Mouse (Mus musculus) forebrain, embryonic 12.5 days (tissue): ENCODE results near the gene Sorcs2. TPM values are rescaled to one million over a fixed set of nuclear protein-coding genes. Genes with fewer than 3 reads are reported as not detected.

Source experiments
- ATAC-seq: fragments of 200-750 bp; cut with Nextera tagmentation; 2 replicates; pipeline ENCODE4 v1.8.0; 2017; ENCODE audit warnings: moderate TSS enrichment; ENCODE audit not compliant: low FRiP score
- H3K27ac ChIP-seq: fragments of 300-500 bp; sonication (generic); 2 replicates; pipeline ENCODE4 v1.5.1; 2016; ENCODE audit warnings: mild to moderate bottlenecking
- H3K27me3 ChIP-seq: fragments of 300-500 bp; sonication (generic); 2 replicates; pipeline ENCODE4 v1.6.1; 2016; ENCODE audit warnings: mild to moderate bottlenecking
- H3K36me3 ChIP-seq: fragments of 300-500 bp; sonication (generic); replicated peaks from 2 replicates; pipeline ENCODE4 v1.6.1; 2016; ENCODE audit warnings: mild to moderate bottlenecking
- H3K4me1 ChIP-seq: fragments of 300-500 bp; sonication (generic); 2 replicates; pipeline ENCODE4 v1.6.1; 2016
- H3K4me2 ChIP-seq: fragments of 300-500 bp; sonication (generic); 2 replicates; pipeline ENCODE4 v1.6.1; 2016; ENCODE audit warnings: mild to moderate bottlenecking, moderate library complexity
- H3K4me3 ChIP-seq: fragments of 300-500 bp; sonication (generic); replicated peaks from 2 replicates; pipeline ENCODE4 v1.5.1; 2016; ENCODE audit warnings: mild to moderate bottlenecking
- H3K9ac ChIP-seq: fragments of 300-500 bp; sonication (generic); 2 replicates; pipeline ENCODE4 v1.6.1; 2016; ENCODE audit warnings: mild to moderate bottlenecking
- H3K9me3 ChIP-seq: fragments of 300-500 bp; sonication (generic); 2 replicates; pipeline ENCODE4 v1.6.1; 2016
- WGBS: fragments of 180-500 bp; shearing (Covaris S2); methylation state at CpG from one replicate; pipeline ENCODE4 v1.1.7; 2016; 5-methylcytosine and 5-hydroxymethylcytosine counted together
- polyA plus RNA-seq: library from polyadenylated mRNA; unstranded; fragments of >200 nt; fragmentation: Nextera tagmentation; extraction: Ambion mirVana; gene quantifications from 2 replicates; pipeline ENCODE4 v1.2.1, GENCODE M21; 2016

Gene Sorcs2
- polyA plus RNA-seq, 1 experiment from 2014 or later = 11.0 TPM

GRCm38 (mm10) chr5:36139766-36140165, 258.2 kb downstream of the Sorcs2 start:
- 76% methylated on average over 6 of the region's 6 CpGs for WGBS
- no peak overlapping the region for H3K4me3 ChIP-seq
- ATAC-seq = no peak
- H3K4me1 ChIP-seq = peaks cover 22% of the 10 kb centered on the region
- H3K4me2 ChIP-seq = no peak overlapping the region
- peaks cover 10% of the 10 kb centered on the region; the same call in 1 of the 2 replicates for H3K27me3 ChIP-seq
- H3K27ac ChIP-seq = no peak overlapping the region
- H3K9ac ChIP-seq = no peak overlapping the region; the same call in 1 of the 2 replicates
- no peaks in the 10 kb centered on the region for H3K36me3 ChIP-seq
- no peaks in the 10 kb centered on the region for H3K9me3 ChIP-seq

DNA sequence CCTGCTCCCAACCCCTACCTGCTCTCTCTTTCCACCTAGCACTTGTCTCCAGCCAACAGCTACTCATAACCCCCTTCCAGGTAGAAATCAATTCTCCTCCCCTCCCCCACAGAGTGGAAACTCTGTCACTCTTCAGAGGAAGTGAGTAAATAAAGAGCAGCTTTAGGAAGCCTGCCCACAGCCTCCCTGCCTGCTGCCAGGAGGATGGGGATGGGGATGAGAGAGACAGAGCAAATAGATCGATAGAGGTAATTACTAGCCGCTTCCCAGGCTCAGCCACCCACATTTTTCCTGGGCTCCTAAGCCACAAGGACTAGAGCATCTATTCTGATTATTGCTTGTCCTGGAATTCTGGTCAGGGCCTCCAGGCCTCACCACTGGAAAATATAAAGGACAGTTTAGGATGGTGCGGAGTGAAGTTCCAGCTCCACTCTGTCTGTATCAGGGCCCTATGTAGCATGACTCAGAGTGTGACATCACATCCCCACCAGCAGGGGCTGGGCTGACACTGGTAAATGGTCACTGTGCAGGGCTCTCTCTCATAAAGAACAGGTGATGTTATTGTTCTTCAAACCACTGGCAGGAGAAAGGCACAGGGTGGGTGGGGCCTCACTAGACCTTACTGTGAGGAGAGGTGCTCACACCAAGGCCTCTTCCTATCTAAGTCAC, 261.9 kb downstream of the Sorcs2 start:
- Histone ChIP-seq H3K4me2 (no peak overlapping the region), H3K9ac (no peak overlapping the region), H3K4me3 (no peak overlapping the region), H3K27ac (no peak overlapping the region), H3K36me3 (no peaks in the 10 kb centered on the region), H3K9me3 (no peaks in the 10 kb centered on the region), H3K27me3 (0 out of 2 replicates have a peak, but pooled peaks cover 3% of the 10 kb centered on the region), H3K4me1 (peaks cover 7% of the 10 kb centered on the region)
- 86% methylated on average over 3 of the region's 3 CpGs for WGBS
- no peak for ATAC-seq

GRCm38 (mm10) chr5:36134302-36134701, 263.6 kb downstream of the Sorcs2 start:
- Histone ChIP-seq H3K27me3 (0 out of 2 replicates have a peak, but pooled peaks cover 3% of the 10 kb centered on the region), H3K4me3 (no peak overlapping the region), H3K4me2 (no peak overlapping the region), H3K4me1 (peaks cover 16% of the 10 kb centered on the region), H3K27ac (no peak overlapping the region), H3K36me3 (no peaks in the 10 kb centered on the region), H3K9me3 (no peaks in the 10 kb centered on the region), H3K9ac (no peak overlapping the region)
- 82% methylated on average over 6 of the region's 6 CpGs for WGBS
- no peak for ATAC-seq

- Histone ChIP-seq H3K36me3 (no peaks in the 10 kb centered on the region), H3K4me3 (no peak overlapping the region), H3K27me3 (0 out of 2 replicates have a peak, but pooled peaks cover 6% of the 10 kb centered on the region), H3K9me3 (no peaks in the 10 kb centered on the region), H3K9ac (no peak overlapping the region), H3K27ac (no peak overlapping the region), H3K4me2 (no peak overlapping the region), H3K4me1 (peaks cover 16% of the 10 kb centered on the region)
- ATAC-seq = no peak
- WGBS = 80% methylated on average over 2 of the region's 2 CpGs
Measured at GRCm38 (mm10) chr5:36133893-36134292, 264.0 kb downstream of the Sorcs2 start.

- H3K4me2 ChIP-seq = no peak overlapping the region
- H3K27me3 ChIP-seq = 0 out of 2 replicates have a peak, but pooled peaks cover 6% of the 10 kb centered on the region
- H3K4me1 ChIP-seq = peaks cover 18% of the 10 kb centered on the region
- no peaks in the 10 kb centered on the region for H3K36me3 ChIP-seq
- H3K9me3 ChIP-seq = no peaks in the 10 kb centered on the region
- WGBS = 39% methylated on average over 8 of the region's 8 CpGs
- no peak overlapping the region for H3K4me3 ChIP-seq
- ATAC-seq = peak; percentile 80
- H3K9ac ChIP-seq = no peak overlapping the region
- H3K27ac ChIP-seq = peak overlapping the region; percentile 37; the same call in 1 of the 2 replicates
Measured at GRCm38 (mm10) chr5:36130393-36131011, 267.4 kb downstream of the Sorcs2 start.

DNA sequence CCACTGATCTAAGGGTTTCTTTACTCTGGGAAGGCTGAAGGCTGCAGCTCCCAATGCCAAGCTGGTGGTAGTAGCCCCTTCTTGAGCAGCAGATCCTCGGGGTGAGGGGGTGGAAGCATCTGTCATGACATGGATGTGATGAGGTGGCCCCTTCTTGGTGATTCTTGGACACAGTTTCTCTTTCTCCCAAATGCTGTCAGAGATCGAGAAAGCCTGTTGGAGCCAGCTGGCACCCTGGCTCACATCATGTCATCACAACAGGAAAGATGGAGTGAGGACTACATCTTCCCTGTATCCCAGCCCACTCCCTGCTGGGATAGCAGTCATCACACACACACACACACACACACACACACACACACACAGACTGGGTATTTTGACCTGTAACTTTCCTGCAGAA, 268.3 kb downstream of the Sorcs2 start:
- H3K4me1 ChIP-seq = peaks cover 18% of the 10 kb centered on the region
- no peak overlapping the region for H3K27ac ChIP-seq

GRCm38 (mm10) chr5:36128513-36128912, 269.4 kb downstream of the Sorcs2 start:
- Histone ChIP-seq H3K36me3 (no peaks in the 10 kb centered on the region), H3K27ac (no peak overlapping the region)
- 66% methylated on average over 3 of the region's 3 CpGs for WGBS

More for the DNA sequence above, 268.3 kb downstream of the Sorcs2 start:
- Histone ChIP-seq H3K9ac (no peak overlapping the region), H3K36me3 (no peaks in the 10 kb centered on the region), H3K9me3 (no peaks in the 10 kb centered on the region), H3K4me2 (no peak overlapping the region), H3K4me3 (no peak overlapping the region), H3K27me3 (0 out of 2 replicates have a peak, but pooled peaks cover 6% of the 10 kb centered on the region)
- WGBS = 82% methylated on average over 2 of the region's 2 CpGs
- ATAC-seq = no peak

DNA sequence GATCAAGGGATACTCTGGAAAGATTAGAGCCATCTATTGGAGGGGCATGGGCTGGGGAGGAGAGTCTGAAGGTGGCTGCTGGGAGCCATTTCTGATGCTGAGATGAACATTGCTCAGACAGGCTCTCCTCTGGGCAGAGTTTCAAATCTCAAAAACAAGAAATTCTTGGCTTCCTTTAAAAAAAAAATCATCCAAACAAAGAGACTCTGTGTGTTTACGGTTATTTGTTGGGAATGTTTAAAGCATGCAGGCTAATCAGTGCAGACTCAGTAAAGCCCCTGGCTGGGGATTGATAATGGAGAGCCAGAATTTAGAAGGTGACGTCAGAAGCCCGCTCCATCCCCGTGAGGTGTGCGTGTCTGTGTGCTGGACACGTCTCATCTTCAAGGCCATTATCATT, 272.9 kb downstream of the Sorcs2 start:
- ATAC-seq = no peak
- 88% methylated on average over 6 of the region's 6 CpGs for WGBS
- no peaks in the 10 kb centered on the region for H3K9me3 ChIP-seq
- H3K4me3 ChIP-seq = no peak overlapping the region
- no peak overlapping the region for H3K4me2 ChIP-seq
- H3K36me3 ChIP-seq = no peaks in the 10 kb centered on the region
- H3K27ac ChIP-seq = no peak overlapping the region
- H3K4me1 ChIP-seq = peaks cover 13% of the 10 kb centered on the region
- H3K27me3 ChIP-seq = 0 out of 2 replicates have a peak, but pooled peaks cover 3% of the 10 kb centered on the region
- H3K9ac ChIP-seq = no peak overlapping the region

More at GRCm38 (mm10) chr5:36128513-36128912, 269.4 kb downstream of the Sorcs2 start:
- H3K27me3 ChIP-seq = 0 out of 2 replicates have a peak, but pooled peaks cover 3% of the 10 kb centered on the region
- no peak overlapping the region for H3K4me2 ChIP-seq
- H3K4me1 ChIP-seq = peaks cover 18% of the 10 kb centered on the region
- H3K9me3 ChIP-seq = no peaks in the 10 kb centered on the region
- no peak for ATAC-seq
- H3K4me3 ChIP-seq = no peak overlapping the region
- no peak overlapping the region for H3K9ac ChIP-seq

- Histone ChIP-seq H3K27ac (no peak overlapping the region), H3K4me3 (no peak overlapping the region), H3K4me1 (peaks cover 26% of the 10 kb centered on the region), H3K4me2 (no peak overlapping the region), H3K27me3 (0 out of 2 replicates have a peak, but pooled peaks cover 5% of the 10 kb centered on the region), H3K9ac (no peak overlapping the region), H3K36me3 (no peaks in the 10 kb centered on the region), H3K9me3 (no peaks in the 10 kb centered on the region)
- 85% methylated on average over 10 of the region's 10 CpGs for WGBS
- ATAC-seq = no peak
Measured at GRCm38 (mm10) chr5:36122987-36123386, 275.0 kb downstream of the Sorcs2 start.

GRCm38 (mm10) chr5:36120931-36121341, 277.0 kb downstream of the Sorcs2 start:
- 0 out of 2 replicates have a peak, but pooled peaks cover 7% of the 10 kb centered on the region for H3K27me3 ChIP-seq
- H3K4me3 ChIP-seq = no peak overlapping the region
- no peak overlapping the region for H3K9ac ChIP-seq
- 43% methylated on average over 3 of the region's 3 CpGs for WGBS
- no peak overlapping the region for H3K27ac ChIP-seq
- H3K9me3 ChIP-seq = no peaks in the 10 kb centered on the region
- H3K4me2 ChIP-seq = no peak overlapping the region
- ATAC-seq = no peak
- H3K4me1 ChIP-seq = peaks cover 46% of the 10 kb centered on the region
- no peaks in the 10 kb centered on the region for H3K36me3 ChIP-seq

- 49% methylated on average over 5 of the region's 5 CpGs for WGBS
- no peaks in the 10 kb centered on the region for H3K9me3 ChIP-seq
- no peaks in the 10 kb centered on the region for H3K36me3 ChIP-seq
- ATAC-seq = no peak
- H3K9ac ChIP-seq = no peak overlapping the region
- H3K27me3 ChIP-seq = 0 out of 2 replicates have a peak, but pooled peaks cover 7% of the 10 kb centered on the region
- no peak overlapping the region for H3K27ac ChIP-seq
- peaks cover 66% of the 10 kb centered on the region for H3K4me1 ChIP-seq
- H3K4me3 ChIP-seq = no peak overlapping the region
- no peak overlapping the region for H3K4me2 ChIP-seq
Measured at GRCm38 (mm10) chr5:36118061-36118460, 279.9 kb downstream of the Sorcs2 start.

GRCm38 (mm10) chr5:36115519-36115918, 282.4 kb downstream of the Sorcs2 start:
- H3K36me3 ChIP-seq = no peaks in the 10 kb centered on the region
- H3K4me1 ChIP-seq = peaks cover 67% of the 10 kb centered on the region
- 36% methylated on average over 7 of the region's 7 CpGs for WGBS
- 0 out of 2 replicates have a peak, but pooled peaks cover 7% of the 10 kb centered on the region for H3K27me3 ChIP-seq
- peak overlapping the region; percentile 70 for H3K27ac ChIP-seq
- no peak overlapping the region for H3K4me2 ChIP-seq
- H3K4me3 ChIP-seq = no peak overlapping the region
- H3K9me3 ChIP-seq = no peaks in the 10 kb centered on the region
- no peak overlapping the region for H3K9ac ChIP-seq
- peak; percentile 60; the same call in 1 of the 2 replicates for ATAC-seq
